ENCODE assay signal across 22 mouse cellular contexts in genomic region chr2:14132468-14133326, GRCm38 (mm10). TPM values are rescaled to one million over a fixed set of nuclear protein-coding genes. Genes with fewer than 3 reads are reported as not detected.
"Had no signal": no experiment of that assay in that cellular context is flagged by ENCODE, and none has a peak within 500 bp of the region (broad histone marks: within the 10 kb centered on the region; RNA-seq: fewer than 3 reads in every experiment).

No protein-coding gene starts in this region.

- ATAC-seq: liver, embryonic 12.5 days; midbrain, embryonic 15.5 days had no signal

- H3K27me3 ChIP-seq: limb, embryonic 13.5 days; liver, embryonic 12.5 days; liver, embryonic 15.5 days; lung, embryonic 15.5 days; midbrain, embryonic 15.5 days; neural tube, embryonic 12.5 days; neural tube, embryonic 15.5 days had no signal

- H3K4me1 ChIP-seq: liver, embryonic 12.5 days; liver, embryonic 15.5 days; lung, embryonic 15.5 days; midbrain, embryonic 15.5 days; neural tube, embryonic 12.5 days; neural tube, embryonic 15.5 days had no signal

- H3K9ac ChIP-seq: limb, embryonic 13.5 days; liver, embryonic 12.5 days; liver, embryonic 15.5 days; lung, embryonic 15.5 days; midbrain, embryonic 15.5 days; neural tube, embryonic 12.5 days; neural tube, embryonic 15.5 days had no signal

- H3K27ac ChIP-seq: kidney, postnatal 0 days; layer of hippocampus, adult 2 months; limb, embryonic 10.5 days; limb, embryonic 13.5 days; liver, embryonic 12.5 days; liver, embryonic 15.5 days; lung, embryonic 15.5 days; midbrain, embryonic 15.5 days; neural tube, embryonic 12.5 days; neural tube, embryonic 15.5 days had no signal

- H3K4me3 ChIP-seq: layer of hippocampus, adult 2 months; limb, embryonic 10.5 days; limb, embryonic 13.5 days; liver, embryonic 12.5 days; liver, embryonic 15.5 days; lung, embryonic 15.5 days; midbrain, embryonic 15.5 days; neural tube, embryonic 12.5 days; neural tube, embryonic 15.5 days had no signal

- H3K9me3 ChIP-seq: limb, embryonic 10.5 days; limb, embryonic 13.5 days; liver, embryonic 12.5 days; liver, embryonic 15.5 days; lung, embryonic 15.5 days; midbrain, embryonic 15.5 days; neural tube, embryonic 12.5 days; neural tube, embryonic 15.5 days had no signal

- DNase-seq: kidney, postnatal 25 days; liver; lung, adult 18-20 months; lung, postnatal 10 days; lung, postnatal 36 days; right cerebral cortex, adult 18-20 months; right cerebral cortex, postnatal 14 days; right cerebral cortex, postnatal 4 days; thymus, adult 18-20 months; thymus, postnatal 36 days had no signal

- H3K4me2 ChIP-seq: limb, embryonic 13.5 days; liver, embryonic 12.5 days; liver, embryonic 15.5 days; lung, embryonic 15.5 days; midbrain, embryonic 11.5 days; midbrain, embryonic 15.5 days; neural tube, embryonic 12.5 days; neural tube, embryonic 15.5 days had no signal

RNA-seq across cellular contexts. Expression of gene Tmem236, which starts 41.6 kb away (rescaled TPM):
- total RNA-seq: megakaryocyte-erythroid progenitor cell, adult 5-6 weeks had no signal
- polyA plus RNA-seq: limb, embryonic 10.5 days; liver, embryonic 12.5 days; lung, embryonic 15.5 days had no signal
